8 mouse cellular contexts compared by ENCODE assay signal in the genomic region with DNA sequence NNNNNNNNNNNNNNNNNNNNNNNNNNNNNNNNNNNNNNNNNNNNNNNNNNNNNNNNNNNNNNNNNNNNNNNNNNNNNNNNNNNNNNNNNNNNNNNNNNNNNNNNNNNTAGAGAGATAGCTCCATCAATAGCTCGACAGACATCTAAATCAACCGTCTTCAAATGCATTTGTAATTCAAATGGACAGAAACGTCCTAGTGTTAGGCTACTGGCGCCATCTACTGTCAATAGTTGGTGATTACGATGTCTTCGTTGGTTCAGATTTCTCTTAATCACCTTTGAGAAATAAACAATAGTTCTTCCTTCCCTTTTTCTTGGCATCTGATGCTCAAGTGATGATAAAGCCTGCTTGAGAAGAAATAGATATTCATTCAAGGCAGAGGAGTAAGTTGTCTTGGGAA. TPM values are rescaled to one million over a fixed set of nuclear protein-coding genes. Genes with fewer than 3 reads are reported as not detected.
DNase-seq lines count a peak whose midpoint lies in the region; ATAC-seq and TF ChIP-seq lines count a peak whose summit lies in the region.

No protein-coding gene starts in this region.

- peak; percentile 21 for TF ChIP-seq CTCF in ES-Bruce4 (IDR thresholded peaks at IDR 0.05; ENCODE audit: low read depth, low read length)
- TF ChIP-seq CTCF in stomach, postnatal 0 days (IDR thresholded peaks at IDR 0.05; ENCODE audit: low read depth): peak; percentile 94

- no peaks in the 10 kb centered on the region for H3K9me3 ChIP-seq in ES-Bruce4 (replicated peaks; ENCODE audit: control insufficient read depth, insufficient read depth, low read length, poor library complexity, severe bottlenecking)
- H3K9me3 ChIP-seq in stomach, postnatal 0 days (ENCODE audit: control insufficient read depth, low read length): no peaks in the 10 kb centered on the region

- no peak overlapping the region for H3K4me3 ChIP-seq in ES-Bruce4 (ENCODE audit: low read depth, low read length)
- H3K4me3 ChIP-seq in stomach, postnatal 0 days (ENCODE audit: low read depth, low read length): no peak overlapping the region

- no peaks in the 10 kb centered on the region for H3K36me3 ChIP-seq in ES-Bruce4 (ENCODE audit: control insufficient read depth, insufficient read depth, low read length, poor library complexity, severe bottlenecking)
- H3K36me3 ChIP-seq in stomach, postnatal 0 days (ENCODE audit: control insufficient read depth, insufficient read depth, low read length): no peaks in the 10 kb centered on the region

- peak overlapping the region; percentile 78; the same call in 1 of the 2 replicates for H3K4me2 ChIP-seq in stomach, postnatal 0 days (replicated peaks; ENCODE audit: low read depth)

- 0% methylated on average over 6 of the region's 6 CpGs for WGBS in stomach, postnatal 0 days

- H3K27me3 ChIP-seq in ES-Bruce4 (ENCODE audit: control insufficient read depth, insufficient read depth, low read length, poor library complexity, severe bottlenecking): 0 out of 2 replicates have a peak, but pooled peaks cover 2% of the 10 kb centered on the region
- H3K27me3 ChIP-seq in stomach, postnatal 0 days (ENCODE audit: control insufficient read depth, insufficient read depth, low read length): no peaks in the 10 kb centered on the region

- H3K27ac ChIP-seq in ES-Bruce4 (ENCODE audit: insufficient read depth, low read length): no peak overlapping the region
- H3K27ac ChIP-seq in stomach, postnatal 0 days (replicated peaks): no peak overlapping the region

- DNase-seq in adrenal gland, postnatal 25 days: peak; percentile 20
- DNase-seq in adrenal gland, adult 8-10 months: no peak
- DNase-seq in embryo, embryonic 9.5 days (ENCODE audit: extremely low spot score): peak; percentile 59
- DNase-seq in heart, postnatal 10 days: peak; percentile 54 to 72
- DNase-seq in left cerebral cortex, postnatal 25 days (ENCODE audit: low spot score in 2 of 2): peak; percentile 51 to 78
- peak; percentile 74 for DNase-seq in mesoderm, embryonic 11.5 days (ENCODE audit: low read depth, low spot score)
- peak; percentile 44 for DNase-seq in stomach, postnatal 0 days (ENCODE audit: low spot score)

- no peak overlapping the region for H3K9ac ChIP-seq in ES-Bruce4 (ENCODE audit: low read depth, poor library complexity, severe bottlenecking)
- H3K9ac ChIP-seq in stomach, postnatal 0 days (ENCODE audit: low read length): no peak overlapping the region

- intact Hi-C loops in heart, postnatal 10 days (cut with DNase I): loop anchor here (5.0 kb wide), 1 partner anchor 393 kb away; no protein-coding TSS in a partner anchor
- intact Hi-C loops in left cerebral cortex, postnatal 25 days (cut with DNase I): loop anchor here (1.0 to 5.0 kb wide), 3 partner anchors 69 to 393 kb away; a partner anchor contains a TSS

- no peak for TF ChIP-seq POLR2A in ES-Bruce4 (IDR thresholded peaks at IDR 0.05; ENCODE audit: insufficient read depth, low read length)

- TF ChIP-seq EP300 in ES-Bruce4 (IDR thresholded peaks at IDR 0.05; ENCODE audit: insufficient read depth, low read depth, low read length): no peak
- TF ChIP-seq EP300 in stomach, postnatal 0 days (optimal IDR thresholded peaks at IDR 0.05): no peak

- ATAC-seq in stomach, postnatal 0 days (ENCODE audit: low FRiP score, low TSS enrichment): no peak

- no peaks in the 10 kb centered on the region for H3K4me1 ChIP-seq in ES-Bruce4 (ENCODE audit: control insufficient read depth, insufficient read depth, low read length)
- no peaks in the 10 kb centered on the region for H3K4me1 ChIP-seq in stomach, postnatal 0 days (replicated peaks; ENCODE audit: control insufficient read depth, insufficient read depth)

RNA-seq across cellular contexts. Expression of a gene that starts 12.5 kb away (rescaled TPM):
- total RNA-seq in adrenal gland, postnatal 25 days (2021): 18.7 and 22.6 TPM in 2 replicates
- 10 to 100 TPM; 21.0 to 26.7 (median 25.2) TPM for total RNA-seq in adrenal gland, adult 8-10 months (2022)
- polyA plus RNA-seq in ES-Bruce4 (2011; ENCODE audit: insufficient read depth, insufficient read length, low read depth, missing spikeins): 18.5 and 20.1 TPM in 2 replicates
- total RNA-seq in heart, postnatal 10 days (2021): 1 to 10 TPM; 6.5 to 9.5 TPM
- total RNA-seq in left cerebral cortex, postnatal 25 days (2021): 1 to 10 TPM; 4.6 to 5.0 TPM
- polyA plus RNA-seq in stomach, postnatal 0 days (2015; fragmentation: Nextera tagmentation; extraction: Ambion mirVana): 12.8 and 14.4 TPM in 2 replicates

RNA-seq across cellular contexts. Expression of a gene that starts 32.6 kb away (rescaled TPM):
- total RNA-seq in adrenal gland, postnatal 25 days (2021): 2.3 and 3.6 TPM in 2 replicates
- total RNA-seq in adrenal gland, adult 8-10 months (2022): 1 to 10 TPM; 2.9 to 3.5 (median 3.3) TPM
- polyA plus RNA-seq in ES-Bruce4 (2011; ENCODE audit: insufficient read depth, insufficient read length, low read depth, missing spikeins): 88.5 and 95.4 TPM in 2 replicates
- 1 to 10 TPM; 2.9 to 5.0 TPM for total RNA-seq in heart, postnatal 10 days (2021)
- 1 to 10 TPM in 1 of 2 experiments, under 1 TPM in 1; 0.99 to 1.5 TPM for total RNA-seq in left cerebral cortex, postnatal 25 days (2021)
- polyA plus RNA-seq in stomach, postnatal 0 days (2015; fragmentation: Nextera tagmentation; extraction: Ambion mirVana): 5.0 and 7.3 TPM in 2 replicates

RNA-seq across cellular contexts. Expression of a gene that starts 33.1 kb away (rescaled TPM):
- 16.9 and 17.6 TPM in 2 replicates for total RNA-seq in adrenal gland, postnatal 25 days (2021)
- 10 to 100 TPM; 10.1 to 14.9 (median 10.9) TPM for total RNA-seq in adrenal gland, adult 8-10 months (2022)
- 8.1 and 8.7 TPM in 2 replicates for polyA plus RNA-seq in ES-Bruce4 (2011; ENCODE audit: insufficient read depth, insufficient read length, low read depth, missing spikeins)
- total RNA-seq in heart, postnatal 10 days (2021): 10 to 100 TPM; 10.1 to 12.8 TPM
- total RNA-seq in left cerebral cortex, postnatal 25 days (2021): 1 to 10 TPM; 1.4 to 2.2 TPM
- 3.0 and 3.4 TPM in 2 replicates for polyA plus RNA-seq in stomach, postnatal 0 days (2015; fragmentation: Nextera tagmentation; extraction: Ambion mirVana)

RNA-seq across cellular contexts. Expression of a gene that starts 41.9 kb away (rescaled TPM):
- total RNA-seq in adrenal gland, postnatal 25 days (2021): 48.6 and 53.0 TPM in 2 replicates
- 10 to 100 TPM; 35.5 to 69.9 (median 49.8) TPM for total RNA-seq in adrenal gland, adult 8-10 months (2022)
- polyA plus RNA-seq in ES-Bruce4 (2011; ENCODE audit: insufficient read depth, insufficient read length, low read depth, missing spikeins): 29.6 and 32.2 TPM in 2 replicates
- total RNA-seq in heart, postnatal 10 days (2021): 10 to 100 TPM; 27.9 to 30.1 TPM
- 10 to 100 TPM; 62.6 to 67.1 TPM for total RNA-seq in left cerebral cortex, postnatal 25 days (2021)
- polyA plus RNA-seq in stomach, postnatal 0 days (2015; fragmentation: Nextera tagmentation; extraction: Ambion mirVana): 3.6 and 4.0 TPM in 2 replicates

RNA-seq across cellular contexts. Expression of a gene that starts 43.0 kb away (rescaled TPM):
- 1.3 TPM in 2 replicates for total RNA-seq in adrenal gland, postnatal 25 days (2021)
- total RNA-seq in adrenal gland, adult 8-10 months (2022): 1 to 10 TPM; 1.4 to 2.8 (median 2.6) TPM
- 0.27 TPM in 1 of 2 replicates, not detected in the other for polyA plus RNA-seq in ES-Bruce4 (2011; ENCODE audit: insufficient read depth, insufficient read length, low read depth, missing spikeins)
- total RNA-seq in heart, postnatal 10 days (2021): under 1 TPM; 0.50 to 0.65 TPM
- total RNA-seq in left cerebral cortex, postnatal 25 days (2021): under 1 TPM; 0.34 to 0.39 TPM
- polyA plus RNA-seq in stomach, postnatal 0 days (2015; fragmentation: Nextera tagmentation; extraction: Ambion mirVana): 0.22 and 0.33 TPM in 2 replicates
